Mouse (Mus musculus): ENCODE measurements around the gene Gmds.

Gmds gene

GRCm38 (mm10) chr13:32269261-32269660 is 69.3 kb downstream of the Gmds start:
- in situ Hi-C loops (cut with MboI; ENCODE audit: unreplicated experiment in 2 of 2), result no loop called here

- in situ Hi-C loops (cut with MboI; ENCODE audit: unreplicated experiment in 2 of 2), result no loop called here
These were observed 70.3 kb downstream of the Gmds start for GRCm38 (mm10) chr13:32268284-32268683.

- in situ Hi-C loops (cut with MboI; ENCODE audit: unreplicated experiment in 2 of 2), result no loop called here
These were observed 71.3 kb downstream of the Gmds start for GRCm38 (mm10) chr13:32267184-32267775.

GRCm38 (mm10) chr13:32266721-32267120 is 71.8 kb downstream of the Gmds start:
- in situ Hi-C loops (cut with MboI; ENCODE audit: unreplicated experiment in 2 of 2), result no loop called here

- in situ Hi-C loops (cut with MboI; ENCODE audit: unreplicated experiment in 2 of 2), result no loop called here
These were observed 82.4 kb downstream of the Gmds start for GRCm38 (mm10) chr13:32256121-32256520.

GRCm38 (mm10) chr13:32252276-32252675 is 86.3 kb downstream of the Gmds start:
- in situ Hi-C loops (cut with MboI; ENCODE audit: unreplicated experiment in 2 of 2), result no loop called here

- in situ Hi-C loops (cut with MboI; ENCODE audit: unreplicated experiment in 2 of 2), result no loop called here
These were observed 96.3 kb downstream of the Gmds start for GRCm38 (mm10) chr13:32242200-32242599.

- in situ Hi-C loops (cut with MboI; ENCODE audit: unreplicated experiment in 2 of 2), result no loop called here
These were observed 102.3 kb downstream of the Gmds start for GRCm38 (mm10) chr13:32236269-32236678.

GRCm38 (mm10) chr13:32235046-32235445 is 103.5 kb downstream of the Gmds start:
- in situ Hi-C loops (cut with MboI; ENCODE audit: unreplicated experiment in 2 of 2), result no loop called here

- in situ Hi-C loops (cut with MboI; ENCODE audit: unreplicated experiment in 2 of 2), result no loop called here
These were observed 104.5 kb downstream of the Gmds start for GRCm38 (mm10) chr13:32234019-32234418.

- in situ Hi-C loops (cut with MboI; ENCODE audit: unreplicated experiment in 2 of 2), result no loop called here
These were observed 106.1 kb downstream of the Gmds start for GRCm38 (mm10) chr13:32232391-32232790.

GRCm38 (mm10) chr13:32231956-32232355 is 106.6 kb downstream of the Gmds start:
- in situ Hi-C loops (cut with MboI; ENCODE audit: unreplicated experiment in 2 of 2), result no loop called here

- in situ Hi-C loops (cut with MboI; ENCODE audit: unreplicated experiment in 2 of 2), result no loop called here
These were observed 110.5 kb downstream of the Gmds start for GRCm38 (mm10) chr13:32227874-32228562.

- in situ Hi-C loops (cut with MboI; ENCODE audit: unreplicated experiment in 2 of 2), result loop anchor here (5.0 to 25.0 kb wide), 13 partner anchors 77 to 1330 kb away; partner anchors contain the start of gene Foxc1 (in 1 of the 2)
These were observed 120.9 kb downstream of the Gmds start for GRCm38 (mm10) chr13:32217647-32218046.

GRCm38 (mm10) chr13:32213702-32214452 is 124.7 kb downstream of the Gmds start:
- in situ Hi-C loops (cut with MboI; ENCODE audit: unreplicated experiment in 2 of 2), result loop anchor here (10.0 to 25.0 kb wide), 7 partner anchors 81 to 1327 kb away; no protein-coding TSS in a partner anchor

- in situ Hi-C loops (cut with MboI; ENCODE audit: unreplicated experiment in 2 of 2), result loop anchor here (10.0 to 25.0 kb wide), 7 partner anchors 83 to 1325 kb away; no protein-coding TSS in a partner anchor
These were observed 126.4 kb downstream of the Gmds start for GRCm38 (mm10) chr13:32212125-32212524.

- in situ Hi-C loops (cut with MboI; ENCODE audit: unreplicated experiment in 2 of 2), result loop anchor here (25.0 kb wide), 2 partner anchors 495 to 1320 kb away; no protein-coding TSS in a partner anchor
These were observed 131.2 kb downstream of the Gmds start for GRCm38 (mm10) chr13:32207172-32207908.

- in situ Hi-C loops (cut with MboI; ENCODE audit: unreplicated experiment in 2 of 2), result loop anchor here in 1 of 2 experiments (25.0 kb wide), 1 partner anchor 1093 kb away; no protein-coding TSS in a partner anchor
These were observed 158.6 kb downstream of the Gmds start for GRCm38 (mm10) chr13:32179906-32180305.

GRCm38 (mm10) chr13:32178682-32179081 is 159.9 kb downstream of the Gmds start:
- in situ Hi-C loops (cut with MboI; ENCODE audit: unreplicated experiment in 2 of 2), result loop anchor here in 1 of 2 experiments (25.0 kb wide), 1 partner anchor 1091 kb away; no protein-coding TSS in a partner anchor

- in situ Hi-C loops (cut with MboI; ENCODE audit: unreplicated experiment in 2 of 2), result loop anchor here in 1 of 2 experiments (25.0 kb wide), 1 partner anchor 1091 kb away; no protein-coding TSS in a partner anchor
These were observed 160.6 kb downstream of the Gmds start for GRCm38 (mm10) chr13:32177852-32178453.
